Mouse (Mus musculus): ENCODE measurements around the gene Dmrta2. TPM values are rescaled to one million over a fixed set of nuclear protein-coding genes. Genes with fewer than 3 reads are reported as not detected.

The Dmrta2 gene
- polyA plus RNA-seq, 1 experiment, result 0.75 TPM

GRCm38 (mm10) chr4:110019145-110019544 lies 41.3 kb downstream of the Dmrta2 start:
- Histone ChIP-seq H3K27ac (ENCODE audit: insufficient read depth, low read length) (no peak overlapping the region), H3K27me3 (ENCODE audit: control insufficient read depth, insufficient read depth, low read length, poor library complexity, severe bottlenecking) (no peaks in the 10 kb centered on the region), H3K4me1 (ENCODE audit: control insufficient read depth, insufficient read depth, low read length) (no peaks in the 10 kb centered on the region), H3K36me3 (ENCODE audit: control insufficient read depth, insufficient read depth, low read length, poor library complexity, severe bottlenecking) (no peaks in the 10 kb centered on the region), H3K4me3 (ENCODE audit: low read depth, low read length) (no peak overlapping the region), H3K9me3 (replicated peaks; ENCODE audit: control insufficient read depth, insufficient read depth, low read length, poor library complexity, severe bottlenecking) (no peaks in the 10 kb centered on the region; the same call in 1 of the 2 replicates), H3K9ac (ENCODE audit: low read depth, poor library complexity, severe bottlenecking) (no peak overlapping the region)
- TF ChIP-seq CTCF (IDR thresholded peaks at IDR 0.05; ENCODE audit: low read depth, low read length) (peak; percentile 83), POLR2A (IDR thresholded peaks at IDR 0.05; ENCODE audit: insufficient read depth, low read length) (no peak)

GRCm38 (mm10) chr4:110020255-110020654 lies 42.4 kb downstream of the Dmrta2 start:
- Histone ChIP-seq H3K4me3 (ENCODE audit: low read depth, low read length) (no peak overlapping the region), H3K27ac (ENCODE audit: insufficient read depth, low read length) (no peak overlapping the region), H3K36me3 (ENCODE audit: control insufficient read depth, insufficient read depth, low read length, poor library complexity, severe bottlenecking) (no peaks in the 10 kb centered on the region), H3K9me3 (replicated peaks; ENCODE audit: control insufficient read depth, insufficient read depth, low read length, poor library complexity, severe bottlenecking) (no peaks in the 10 kb centered on the region; the same call in 1 of the 2 replicates), H3K9ac (ENCODE audit: low read depth, poor library complexity, severe bottlenecking) (no peak overlapping the region), H3K4me1 (ENCODE audit: control insufficient read depth, insufficient read depth, low read length) (no peaks in the 10 kb centered on the region), H3K27me3 (ENCODE audit: control insufficient read depth, insufficient read depth, low read length, poor library complexity, severe bottlenecking) (no peaks in the 10 kb centered on the region)
- TF ChIP-seq POLR2A (IDR thresholded peaks at IDR 0.05; ENCODE audit: insufficient read depth, low read length), result no peak
- TF ChIP-seq EP300 (IDR thresholded peaks at IDR 0.05; ENCODE audit: insufficient read depth, low read depth, low read length), result no peak
- TF ChIP-seq CTCF (IDR thresholded peaks at IDR 0.05; ENCODE audit: low read depth, low read length), result peak; percentile 97

DNA sequence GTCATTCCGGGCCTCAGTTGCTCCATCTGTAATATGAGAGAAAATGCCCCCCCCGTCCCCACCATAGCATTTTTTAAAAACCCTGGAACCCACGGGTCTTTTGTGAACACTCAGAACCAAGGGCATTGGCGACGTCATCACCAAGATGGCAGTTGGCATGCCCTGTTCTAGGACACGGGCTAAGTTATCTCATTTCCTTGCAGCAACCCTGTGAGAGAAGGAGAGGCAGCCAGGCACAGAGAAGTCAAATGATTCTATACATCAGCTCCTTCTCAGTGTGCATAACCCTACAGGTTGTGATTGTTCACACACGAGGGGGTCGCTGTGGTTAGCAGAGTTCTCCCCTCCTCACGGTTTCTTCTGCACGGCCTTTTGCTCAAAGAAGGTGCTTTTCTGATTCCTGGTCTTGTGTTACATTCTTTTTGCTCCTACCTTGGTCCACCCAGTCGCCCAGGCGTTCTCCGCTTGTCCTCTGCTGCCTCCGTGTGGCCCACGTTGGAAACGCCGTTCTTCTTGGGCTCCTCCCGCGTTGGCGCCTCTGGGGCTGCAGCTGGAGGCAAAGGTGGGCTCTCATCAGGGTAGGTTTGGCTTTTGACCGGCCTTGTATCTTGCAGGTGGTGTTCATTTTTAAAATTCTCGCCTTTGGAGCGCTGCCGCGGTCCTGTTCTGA lies 44.2 kb downstream of the Dmrta2 start:
- H3K4me3 ChIP-seq (ENCODE audit: low read depth, low read length), result no peak overlapping the region
- H3K27me3 ChIP-seq (ENCODE audit: control insufficient read depth, insufficient read depth, low read length, poor library complexity, severe bottlenecking), result no peaks in the 10 kb centered on the region
- H3K27ac ChIP-seq (ENCODE audit: insufficient read depth, low read length), result no peak overlapping the region
- H3K9me3 ChIP-seq (replicated peaks; ENCODE audit: control insufficient read depth, insufficient read depth, low read length, poor library complexity, severe bottlenecking), result no peaks in the 10 kb centered on the region
- H3K4me1 ChIP-seq (ENCODE audit: control insufficient read depth, insufficient read depth, low read length), result no peaks in the 10 kb centered on the region
- no peaks in the 10 kb centered on the region for H3K36me3 ChIP-seq (ENCODE audit: control insufficient read depth, insufficient read depth, low read length, poor library complexity, severe bottlenecking)
- TF ChIP-seq CTCF (IDR thresholded peaks at IDR 0.05; ENCODE audit: low read depth, low read length), result peak; percentile 96
- no peak for TF ChIP-seq POLR2A (IDR thresholded peaks at IDR 0.05; ENCODE audit: insufficient read depth, low read length)
- TF ChIP-seq EP300 (IDR thresholded peaks at IDR 0.05; ENCODE audit: insufficient read depth, low read depth, low read length), result no peak
- no peak overlapping the region for H3K9ac ChIP-seq (ENCODE audit: low read depth, poor library complexity, severe bottlenecking)

- Histone ChIP-seq H3K36me3 (ENCODE audit: control insufficient read depth, insufficient read depth, low read length, poor library complexity, severe bottlenecking) (no peaks in the 10 kb centered on the region), H3K9me3 (replicated peaks; ENCODE audit: control insufficient read depth, insufficient read depth, low read length, poor library complexity, severe bottlenecking) (no peaks in the 10 kb centered on the region), H3K27ac (ENCODE audit: insufficient read depth, low read length) (no peak overlapping the region), H3K27me3 (ENCODE audit: control insufficient read depth, insufficient read depth, low read length, poor library complexity, severe bottlenecking) (peaks cover under 1% of the 10 kb centered on the region; the same call in 1 of the 2 replicates), H3K4me3 (ENCODE audit: low read depth, low read length) (no peak overlapping the region), H3K9ac (ENCODE audit: low read depth, poor library complexity, severe bottlenecking) (no peak overlapping the region), H3K4me1 (ENCODE audit: control insufficient read depth, insufficient read depth, low read length) (no peaks in the 10 kb centered on the region)
- no peak for TF ChIP-seq POLR2A (IDR thresholded peaks at IDR 0.05; ENCODE audit: insufficient read depth, low read length)
- peak; percentile 20 for TF ChIP-seq CTCF (IDR thresholded peaks at IDR 0.05; ENCODE audit: low read depth, low read length)
- no peak for TF ChIP-seq EP300 (IDR thresholded peaks at IDR 0.05; ENCODE audit: insufficient read depth, low read depth, low read length)
Observed at GRCm38 (mm10) chr4:110028461-110029188, 50.8 kb downstream of the Dmrta2 start.

DNA sequence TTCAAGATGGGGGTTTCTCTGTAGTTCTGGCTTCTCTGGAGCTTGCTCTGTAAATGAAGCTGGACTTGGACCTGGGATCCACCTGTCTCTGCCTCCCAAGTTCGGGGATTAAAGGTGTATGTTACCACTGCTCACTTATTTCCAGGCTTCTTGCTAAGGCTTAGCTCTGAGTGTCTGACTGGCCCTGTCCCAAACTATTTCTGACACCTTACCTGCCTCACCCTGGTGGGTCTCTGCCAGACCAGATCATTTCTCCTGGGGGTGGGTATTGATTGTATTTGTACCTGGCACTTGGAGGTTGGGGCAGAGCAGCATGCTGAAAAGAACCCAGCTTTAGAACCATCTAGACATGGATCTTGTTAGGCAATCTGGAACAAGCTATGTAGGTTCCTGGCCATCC lies 51.6 kb downstream of the Dmrta2 start:
- H3K36me3 ChIP-seq (ENCODE audit: control insufficient read depth, insufficient read depth, low read length, poor library complexity, severe bottlenecking), result no peaks in the 10 kb centered on the region
- no peak for TF ChIP-seq EP300 (IDR thresholded peaks at IDR 0.05; ENCODE audit: insufficient read depth, low read depth, low read length)
- no peak for TF ChIP-seq CTCF (IDR thresholded peaks at IDR 0.05; ENCODE audit: low read depth, low read length)
- no peak for TF ChIP-seq POLR2A (IDR thresholded peaks at IDR 0.05; ENCODE audit: insufficient read depth, low read length)
- no peak overlapping the region for H3K4me3 ChIP-seq (ENCODE audit: low read depth, low read length)

More for the DNA sequence above, 51.6 kb downstream of the Dmrta2 start:
- Histone ChIP-seq H3K27me3 (ENCODE audit: control insufficient read depth, insufficient read depth, low read length, poor library complexity, severe bottlenecking) (peaks cover 1% of the 10 kb centered on the region; the same call in 1 of the 2 replicates), H3K9me3 (replicated peaks; ENCODE audit: control insufficient read depth, insufficient read depth, low read length, poor library complexity, severe bottlenecking) (no peaks in the 10 kb centered on the region), H3K9ac (ENCODE audit: low read depth, poor library complexity, severe bottlenecking) (no peak overlapping the region), H3K27ac (ENCODE audit: insufficient read depth, low read length) (no peak overlapping the region), H3K4me1 (ENCODE audit: control insufficient read depth, insufficient read depth, low read length) (no peaks in the 10 kb centered on the region)
